Mouse (Mus musculus) 3T3-L1 (cell line): Measurements from ENCODE around the gene Hist1h3f.
A peak's percentile ranks its signal among the peaks of the same experiment; 100 is the strongest.
"Not testable (repeated sequence)": the region's sequence is repeated elsewhere in the genome, so short reads cannot be mapped to it uniquely, and the experiment has no call there.

Experiments
- DNase-seq: peaks from one replicate; pipeline ENCODE4 v3.0.0-alpha.2; 2015; ENCODE audit warnings: low read depth, low spot score

Hist1h3f gene

DNA sequence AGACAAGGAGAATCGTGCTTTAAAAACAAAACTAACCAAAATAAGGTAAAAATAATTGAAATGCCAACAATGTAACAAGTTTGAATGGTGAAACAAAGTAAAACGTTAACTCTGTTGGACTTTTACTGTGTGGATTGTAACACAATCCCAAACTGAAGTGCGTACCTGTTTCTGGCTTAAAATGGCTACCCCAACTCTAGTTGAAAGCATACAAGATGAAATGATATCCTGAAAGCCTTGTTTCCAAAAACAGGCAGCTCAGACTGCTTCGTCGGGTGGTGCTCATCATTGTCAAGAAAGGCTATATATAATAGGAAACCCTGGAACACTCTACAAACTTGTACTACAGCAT lies 17.7 kb downstream of the Hist1h3f start:
- DNase-seq, result not testable (repeated sequence)

DNA sequence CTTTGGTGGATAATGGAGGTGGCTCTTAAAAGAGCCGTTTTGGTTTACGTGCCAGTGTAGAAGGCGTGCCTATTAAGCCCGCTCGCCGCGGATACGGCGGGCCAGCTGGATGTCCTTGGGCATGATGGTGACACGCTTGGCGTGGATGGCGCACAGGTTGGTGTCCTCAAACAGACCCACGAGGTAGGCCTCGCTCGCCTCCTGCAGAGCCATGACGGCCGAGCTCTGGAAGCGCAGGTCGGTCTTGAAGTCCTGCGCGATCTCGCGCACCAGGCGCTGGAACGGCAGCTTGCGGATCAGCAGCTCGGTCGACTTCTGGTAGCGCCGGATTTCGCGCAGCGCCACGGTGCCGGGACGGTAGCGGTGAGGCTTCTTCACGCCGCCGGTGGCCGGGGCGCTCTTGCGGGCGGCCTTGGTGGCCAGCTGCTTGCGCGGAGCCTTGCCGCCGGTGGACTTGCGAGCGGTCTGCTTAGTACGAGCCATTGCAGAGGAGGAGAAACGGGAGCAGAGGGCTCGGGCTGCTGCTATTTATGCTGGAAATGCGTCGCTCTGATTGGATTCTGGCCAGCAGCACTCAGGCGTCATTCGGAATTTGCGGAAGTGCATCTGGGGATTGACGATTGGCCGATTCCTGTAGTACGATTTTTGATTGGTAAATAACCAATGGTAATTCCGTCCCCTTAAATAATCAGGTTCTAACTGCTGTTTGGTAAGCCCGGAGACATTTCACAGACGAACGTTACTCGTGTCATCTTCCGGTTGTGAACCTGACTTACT lies 18.2 kb downstream of the Hist1h3f start, which contains the start of gene Hist1h3e:
Hist1h3e (minus strand) TSS at position 487 of the 777 bp plus-strand sequence.
- DNase-seq, result peak; percentile 96

DNA sequence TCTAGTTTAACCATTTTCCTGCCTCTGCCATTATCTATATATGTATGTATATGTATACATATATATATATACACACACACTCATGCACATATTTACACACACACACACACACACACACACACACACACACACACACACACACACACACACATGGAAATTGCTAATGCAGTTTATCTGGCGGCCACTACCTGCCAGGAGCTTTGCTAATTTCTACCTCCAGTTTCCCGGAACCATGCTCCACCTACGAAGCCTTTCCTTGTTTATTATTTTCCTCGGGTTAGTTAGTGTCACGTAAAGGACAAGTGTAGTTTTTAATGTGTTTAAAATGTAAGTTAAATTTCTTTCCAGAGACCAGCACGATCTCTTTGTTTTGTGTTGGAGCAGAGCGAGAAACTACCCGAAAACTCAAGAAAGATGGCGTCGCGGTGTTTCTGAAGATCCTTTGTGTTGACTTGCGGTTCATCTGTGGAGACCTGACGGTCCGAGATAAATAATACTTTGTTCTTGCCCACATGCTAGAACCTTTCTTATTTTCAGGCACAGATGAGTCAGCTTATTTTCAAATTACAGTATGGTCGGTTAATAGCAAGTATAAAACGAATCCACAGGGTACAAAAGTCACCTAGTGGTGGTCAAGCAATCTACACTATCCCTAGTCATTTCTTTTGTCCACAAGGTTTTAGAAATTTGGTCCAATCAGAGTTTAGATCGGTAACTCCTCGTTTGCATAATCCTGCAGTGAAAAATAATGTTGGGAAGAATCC lies 19.0 kb downstream of the Hist1h3f start:
- DNase-seq, result peak; percentile 90

DNA sequence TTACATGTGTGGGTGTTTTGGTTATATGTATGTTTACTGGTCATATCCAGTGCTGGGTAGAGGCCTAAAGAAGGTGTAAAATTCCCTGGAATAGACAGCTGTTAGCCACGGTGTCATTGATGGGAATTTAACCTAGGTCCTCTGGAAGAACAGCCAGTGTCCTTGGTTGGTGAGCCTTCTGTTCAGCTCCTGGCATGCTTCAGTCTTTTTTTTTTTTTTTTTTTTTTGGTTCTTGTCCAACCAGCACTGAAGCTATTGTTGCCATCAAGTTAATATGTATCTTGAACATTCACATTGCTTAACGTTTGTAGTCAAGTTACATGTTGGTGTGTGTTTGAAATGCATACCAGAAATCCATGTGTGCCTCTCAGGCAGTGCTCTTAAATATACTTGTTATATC lies 20.6 kb downstream of the Hist1h3f start:
- DNase-seq, result peak; percentile 63

DNA sequence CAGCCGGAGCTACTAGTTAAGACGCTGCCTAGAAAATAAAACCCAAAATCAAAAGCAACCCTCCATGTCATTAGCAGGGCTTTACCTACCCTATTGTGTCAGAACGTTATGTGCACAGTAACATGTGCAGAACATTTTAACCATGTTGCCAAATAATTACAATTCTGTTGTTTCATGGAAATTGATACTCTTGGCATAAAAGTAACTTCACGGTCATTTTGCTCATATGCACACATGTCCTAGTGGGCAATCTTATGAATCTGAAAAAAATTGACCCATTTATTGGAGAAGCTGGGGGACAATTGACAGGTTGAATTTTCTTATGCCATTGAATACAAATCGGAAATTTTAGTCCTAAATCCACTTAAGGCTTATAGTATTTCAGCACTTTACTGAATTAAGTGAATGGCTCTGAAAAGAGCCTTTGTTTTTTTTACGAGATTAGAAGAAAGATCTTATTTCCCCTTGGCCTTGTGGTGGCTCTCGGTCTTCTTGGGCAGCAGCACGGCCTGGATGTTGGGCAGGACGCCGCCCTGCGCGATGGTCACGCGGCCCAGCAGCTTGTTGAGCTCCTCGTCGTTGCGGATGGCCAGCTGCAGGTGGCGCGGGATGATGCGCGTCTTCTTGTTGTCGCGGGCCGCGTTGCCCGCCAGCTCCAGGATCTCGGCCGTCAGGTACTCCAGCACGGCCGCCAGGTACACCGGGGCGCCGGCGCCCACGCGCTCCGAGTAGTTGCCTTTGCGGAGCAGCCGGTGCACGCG lies 26.6 kb downstream of the Hist1h3f start:
- peak; percentile 61 for DNase-seq

DNA sequence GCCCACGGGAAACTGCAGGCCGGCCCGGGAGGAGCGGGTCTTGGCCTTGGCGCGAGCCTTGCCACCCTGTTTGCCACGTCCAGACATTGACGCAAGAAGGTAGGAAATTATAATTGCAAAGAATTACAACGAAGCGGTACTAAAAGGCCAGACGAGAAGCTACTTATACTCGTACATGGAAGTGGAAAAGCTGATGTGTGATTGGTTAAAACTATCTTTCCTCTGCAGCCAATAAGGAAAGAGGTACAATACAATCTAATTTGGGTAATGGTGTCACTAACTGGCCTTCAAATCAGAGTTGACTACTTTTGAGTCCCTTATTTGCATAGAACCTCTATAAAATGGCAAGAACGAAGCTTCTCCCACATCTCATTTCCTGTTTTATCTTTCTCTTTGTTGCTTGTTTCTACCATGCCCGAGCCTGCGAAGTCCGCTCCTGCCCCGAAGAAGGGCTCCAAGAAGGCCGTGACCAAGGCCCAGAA lies 27.2 kb downstream of the Hist1h3f start, which contains the start of the genes Hist1h2ae and Hist1h2bg:
Hist1h2ae (minus strand) TSS at position 199 of the 482 bp plus-strand sequence.
Hist1h2bg (plus strand) TSS at position 375 of the 482 bp plus-strand sequence.
- peak; percentile 96 for DNase-seq

DNA sequence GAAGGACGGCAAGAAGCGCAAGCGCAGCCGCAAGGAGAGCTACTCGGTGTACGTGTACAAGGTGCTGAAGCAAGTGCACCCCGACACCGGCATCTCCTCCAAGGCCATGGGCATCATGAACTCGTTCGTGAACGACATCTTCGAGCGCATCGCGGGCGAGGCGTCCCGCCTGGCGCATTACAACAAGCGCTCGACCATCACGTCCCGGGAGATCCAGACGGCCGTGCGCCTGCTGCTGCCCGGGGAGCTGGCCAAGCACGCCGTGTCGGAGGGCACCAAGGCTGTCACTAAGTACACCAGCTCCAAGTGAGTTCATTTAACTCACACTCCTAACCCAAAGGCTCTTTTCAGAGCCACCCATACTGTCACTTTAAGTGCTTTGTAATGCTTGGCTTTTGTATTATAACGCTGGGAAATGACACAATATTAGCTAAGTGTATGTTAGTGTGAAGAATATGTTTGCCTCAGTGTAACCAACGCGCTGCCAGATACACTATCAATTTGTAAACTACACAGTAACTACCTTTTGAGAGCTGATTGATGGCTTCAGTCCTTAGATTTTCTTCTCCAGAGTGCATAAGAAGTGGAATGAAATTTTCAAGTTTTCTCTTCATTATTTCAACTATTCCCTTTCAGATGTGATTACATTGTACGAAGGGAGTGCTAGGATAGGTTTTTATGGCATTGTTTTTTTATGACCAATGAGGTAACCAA lies 27.8 kb downstream of the Hist1h3f start:
- peak; percentile 57 for DNase-seq

DNA sequence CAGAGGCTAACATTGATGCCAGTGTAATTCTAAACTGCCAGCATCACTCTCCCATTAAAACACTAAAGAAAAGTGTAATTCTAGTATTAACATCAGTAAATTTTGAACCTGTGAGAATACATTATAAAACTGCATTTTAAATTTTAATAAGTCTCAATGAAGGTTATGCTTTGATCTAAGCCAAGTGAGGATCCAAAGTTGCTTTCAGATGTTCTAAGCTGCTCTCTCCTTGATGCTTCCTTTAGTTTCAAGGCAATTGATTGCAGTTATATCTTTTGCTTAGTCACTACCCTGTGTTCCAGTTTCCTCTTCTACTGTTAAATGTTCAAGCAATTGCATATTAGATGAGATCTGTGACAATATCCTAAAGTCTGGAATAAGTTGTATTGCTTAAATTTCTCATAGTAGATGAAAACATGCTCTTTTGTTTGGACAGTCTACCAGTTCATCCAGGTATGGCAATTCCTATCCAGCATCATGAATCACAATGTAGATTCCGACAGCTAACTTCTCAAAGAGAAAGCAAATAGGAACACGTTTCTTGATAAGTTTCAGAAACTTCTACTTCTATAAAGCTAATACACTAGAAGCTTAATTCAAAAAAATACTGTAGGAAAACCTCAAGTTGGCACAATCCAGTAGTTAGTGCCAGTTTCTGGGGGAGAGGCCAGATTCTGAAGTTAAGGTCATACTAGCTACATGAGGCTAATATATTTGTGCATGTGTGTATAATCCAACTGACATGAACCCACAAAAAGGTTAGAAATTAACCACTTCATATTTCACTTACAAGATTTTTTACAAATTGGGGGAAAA lies 28.6 kb downstream of the Hist1h3f start:
- DNase-seq, result peak; percentile 57

DNA sequence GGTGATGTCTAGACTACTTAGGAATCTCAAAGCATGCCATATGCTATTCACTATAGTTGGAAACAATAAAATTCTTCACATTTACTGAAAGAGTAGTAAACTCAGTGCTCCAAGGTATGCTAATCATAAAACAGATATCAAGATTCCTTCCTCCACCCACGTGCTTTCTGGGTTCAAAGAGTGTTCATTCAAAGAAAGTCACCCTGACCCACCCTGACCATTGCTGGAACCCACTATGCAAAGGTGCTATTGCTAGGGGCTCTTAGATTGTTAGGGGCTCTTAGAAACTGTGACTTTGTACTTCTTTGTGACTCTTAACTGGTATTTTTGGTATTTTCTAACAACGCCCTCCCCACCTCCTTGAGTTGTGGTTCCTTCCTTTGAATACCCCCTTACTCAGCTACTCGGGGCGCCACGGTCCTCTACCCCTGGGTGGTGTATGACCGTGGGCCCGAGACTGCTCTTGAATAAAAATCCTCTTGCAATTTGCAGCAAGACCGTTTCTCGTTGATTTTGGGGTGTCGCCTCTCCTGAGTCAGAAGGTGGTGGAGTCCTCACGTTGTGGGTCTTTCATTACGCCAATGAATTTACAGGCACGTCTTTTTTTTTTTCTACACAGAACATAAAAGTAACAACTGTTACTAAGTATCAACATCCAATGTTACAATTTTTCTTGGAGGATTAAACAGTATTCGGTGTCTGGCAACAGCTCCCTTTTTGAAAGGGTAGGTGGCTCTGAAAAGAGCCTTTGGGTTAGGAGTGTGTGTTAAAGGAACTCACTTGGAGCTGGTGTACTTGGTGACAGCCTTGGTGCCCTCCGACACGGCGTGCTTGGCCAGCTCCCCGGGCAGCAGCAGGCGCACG lies 29.4 kb downstream of the Hist1h3f start:
- peak; percentile 26 for DNase-seq

DNA sequence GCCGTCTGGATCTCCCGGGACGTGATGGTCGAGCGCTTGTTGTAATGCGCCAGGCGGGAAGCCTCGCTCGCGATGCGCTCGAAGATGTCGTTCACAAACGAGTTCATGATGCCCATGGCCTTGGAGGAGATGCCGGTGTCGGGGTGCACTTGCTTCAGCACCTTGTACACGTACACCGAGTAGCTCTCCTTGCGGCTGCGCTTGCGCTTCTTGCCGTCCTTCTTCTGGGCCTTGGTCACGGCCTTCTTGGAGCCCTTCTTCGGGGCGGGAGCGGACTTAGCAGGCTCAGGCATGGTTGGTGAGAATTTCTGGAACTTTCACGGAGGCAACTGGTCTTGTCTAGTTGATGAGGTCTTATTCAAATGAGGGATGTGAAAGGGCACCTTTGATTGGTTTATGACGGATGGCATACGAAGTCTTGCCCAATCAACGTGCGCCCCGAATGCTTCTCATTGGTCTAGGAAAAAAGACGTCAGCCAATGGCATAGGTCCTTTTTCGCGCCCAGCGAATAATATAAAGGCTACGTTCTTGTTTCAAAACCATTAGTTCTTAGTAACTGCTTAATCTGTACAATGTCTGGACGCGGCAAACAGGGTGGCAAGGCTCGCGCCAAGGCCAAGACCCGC lies 30.2 kb downstream of the Hist1h3f start, which contains the start of the genes Hist1h2bf and Hist1h2ad:
Hist1h2bf (minus strand) TSS at position 299 of the 627 bp plus-strand sequence.
Hist1h2ad (plus strand) TSS at position 484 of the 627 bp plus-strand sequence.
- peak; percentile 97 for DNase-seq

DNA sequence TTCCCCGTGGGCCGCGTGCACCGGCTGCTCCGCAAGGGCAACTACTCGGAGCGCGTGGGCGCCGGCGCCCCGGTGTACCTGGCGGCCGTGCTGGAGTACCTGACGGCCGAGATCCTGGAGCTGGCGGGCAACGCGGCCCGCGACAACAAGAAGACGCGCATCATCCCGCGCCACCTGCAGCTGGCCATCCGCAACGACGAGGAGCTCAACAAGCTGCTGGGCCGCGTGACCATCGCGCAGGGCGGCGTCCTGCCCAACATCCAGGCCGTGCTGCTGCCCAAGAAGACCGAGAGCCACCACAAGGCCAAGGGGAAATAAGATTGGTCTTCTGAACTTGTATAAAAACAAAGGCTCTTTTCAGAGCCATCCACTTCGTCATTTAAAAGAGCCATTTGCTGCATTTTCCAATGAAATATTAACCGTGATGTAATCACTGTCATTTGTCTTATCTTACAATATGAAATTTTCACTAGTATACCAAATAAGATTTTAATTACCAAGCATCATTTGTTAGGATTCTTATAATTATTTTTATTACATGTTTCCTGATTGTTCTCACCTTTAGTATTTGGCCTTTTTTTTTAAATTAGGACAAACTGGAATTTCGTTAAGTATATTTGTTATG lies 30.8 kb downstream of the Hist1h3f start:
- peak; percentile 20 for DNase-seq

DNA sequence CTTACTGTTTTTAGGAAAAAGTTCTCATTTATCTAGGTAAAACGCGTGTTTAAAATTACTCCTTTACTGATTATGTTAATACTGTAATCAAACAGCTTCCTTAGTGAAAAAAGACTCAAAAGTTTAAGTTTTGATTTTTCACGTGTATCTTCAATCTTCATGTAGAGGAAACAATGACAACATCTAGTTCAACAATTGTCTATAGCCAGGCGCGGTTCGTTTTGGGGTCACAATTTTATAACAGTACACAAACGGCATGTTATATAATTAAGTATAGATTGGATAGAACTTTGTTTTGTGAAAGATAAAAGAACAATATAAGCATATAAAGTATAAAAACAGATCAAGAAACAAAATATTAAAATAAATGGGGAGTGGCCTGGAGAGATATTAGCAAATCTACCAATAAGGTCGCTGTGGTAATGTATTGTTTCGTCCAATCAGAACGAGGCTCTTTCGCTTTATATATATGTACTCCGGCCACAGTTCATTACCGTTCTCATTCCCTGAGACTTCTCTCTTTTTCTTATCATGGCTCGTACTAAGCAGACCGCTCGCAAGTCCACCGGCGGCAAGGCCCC lies 31.5 kb downstream of the Hist1h3f start, which contains the start of gene Hist1h3d:
Hist1h3d (plus strand) TSS at position 493 of the 581 bp plus-strand sequence.
- peak; percentile 90 for DNase-seq

DNA sequence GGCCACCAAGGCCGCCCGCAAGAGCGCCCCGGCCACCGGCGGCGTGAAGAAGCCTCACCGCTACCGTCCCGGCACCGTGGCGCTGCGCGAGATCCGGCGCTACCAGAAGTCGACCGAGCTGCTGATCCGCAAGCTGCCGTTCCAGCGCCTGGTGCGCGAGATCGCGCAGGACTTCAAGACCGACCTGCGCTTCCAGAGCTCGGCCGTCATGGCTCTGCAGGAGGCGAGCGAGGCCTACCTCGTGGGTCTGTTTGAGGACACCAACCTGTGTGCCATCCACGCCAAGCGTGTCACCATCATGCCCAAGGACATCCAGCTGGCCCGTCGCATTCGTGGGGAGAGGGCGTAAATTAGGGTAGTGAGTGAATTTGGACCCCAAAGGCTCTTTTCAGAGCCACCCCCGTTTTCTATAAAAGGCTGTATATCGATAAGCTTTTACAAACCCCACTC lies 32.0 kb downstream of the Hist1h3f start:
- DNase-seq, result not testable (repeated sequence)

DNA sequence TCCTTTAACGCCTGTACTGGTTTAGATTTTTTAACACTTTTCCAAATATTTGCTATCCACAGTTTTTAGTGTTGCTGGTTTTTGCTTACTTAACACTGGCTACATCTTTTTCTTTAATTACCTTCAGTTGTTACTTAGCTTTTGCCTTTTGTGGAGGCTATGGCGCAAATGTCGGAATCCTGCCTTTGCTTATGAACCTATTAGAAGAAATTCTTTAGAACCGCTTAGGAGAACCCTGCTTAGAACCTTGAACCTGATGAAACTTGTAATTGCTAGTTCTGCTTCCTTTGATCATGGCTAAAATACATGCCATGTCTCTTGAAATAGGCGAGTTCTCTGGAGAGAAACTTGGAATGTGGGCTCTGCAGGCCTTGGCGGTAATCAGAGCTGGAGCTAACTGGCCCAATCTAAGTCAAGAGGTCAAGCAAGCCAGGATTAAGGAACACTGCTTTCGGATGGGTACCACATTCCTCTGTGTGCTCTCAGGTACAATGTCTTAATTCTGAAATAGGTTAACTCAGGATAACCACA lies 32.6 kb downstream of the Hist1h3f start:
- peak; percentile 67 for DNase-seq

DNA sequence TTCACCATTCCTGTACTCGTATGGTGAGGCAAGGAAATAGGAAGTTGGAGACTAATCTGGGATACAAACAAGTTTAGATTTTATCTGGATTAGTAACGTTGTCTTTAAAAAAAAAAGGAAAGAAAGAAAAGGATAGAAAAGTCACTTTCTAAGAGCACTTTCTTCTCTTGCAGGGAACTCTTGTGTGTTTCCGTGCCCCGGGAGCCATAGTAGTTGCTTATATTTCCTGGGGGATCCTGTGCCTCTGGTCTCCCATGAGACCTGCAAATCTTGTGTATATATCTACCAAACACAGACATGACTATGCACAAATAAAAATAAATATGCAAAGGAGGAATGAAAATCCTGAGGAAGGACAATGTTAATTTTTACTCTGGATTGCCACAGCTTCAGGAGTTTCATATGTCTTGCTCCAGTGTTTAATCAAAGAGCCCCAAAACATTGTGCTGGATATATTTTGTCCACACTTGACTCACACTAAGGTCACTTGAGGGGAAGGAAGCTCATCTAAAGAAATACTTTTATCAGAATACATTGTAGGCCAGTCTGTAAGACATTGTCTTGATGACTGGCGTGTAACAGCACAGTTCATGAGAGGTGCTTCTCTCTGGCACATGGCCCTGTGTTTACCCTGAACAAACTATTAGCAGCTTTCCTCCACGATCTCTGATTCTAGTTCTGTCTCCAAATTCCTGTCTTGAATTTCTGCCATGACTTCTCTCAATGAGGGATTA lies 33.2 kb downstream of the Hist1h3f start:
- DNase-seq, result no peak

DNA sequence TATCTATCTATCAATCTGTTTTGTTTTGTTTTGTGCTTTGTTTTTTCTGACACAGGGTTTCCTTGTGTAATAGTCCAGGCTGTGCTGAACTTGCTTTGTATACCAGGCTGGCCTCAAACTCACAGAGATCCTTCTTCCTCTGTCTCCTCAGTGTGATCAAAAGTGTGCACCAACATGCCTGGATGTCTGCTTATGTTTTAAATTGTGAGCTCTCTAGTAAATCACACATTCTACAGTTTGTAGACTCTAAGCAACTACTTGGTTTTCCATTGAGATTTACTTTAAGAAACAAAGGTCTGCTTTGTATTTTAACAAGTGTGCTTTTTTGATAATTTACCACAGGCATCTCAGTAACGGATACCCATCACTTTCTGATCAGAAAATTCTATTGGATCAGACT lies 34.0 kb downstream of the Hist1h3f start:
- no peak for DNase-seq
